Comparison of ENCODE assay signal across 17 mouse cellular contexts in genomic region chr1:133663427-133663826, GRCm38 (mm10). TPM values are rescaled to one million over a fixed set of nuclear protein-coding genes. Genes with fewer than 3 reads are reported as not detected.
DNase-seq lines count a peak whose midpoint lies in the region; ATAC-seq and TF ChIP-seq lines count a peak whose summit lies in the region.
"Had no signal": no experiment of that assay in that cellular context is flagged by ENCODE, and none has a peak within 500 bp of the region (broad histone marks: within the 10 kb centered on the region; RNA-seq: fewer than 3 reads in every experiment).

No protein-coding gene starts in this region.

- no peak overlapping the region for H3K4me2 ChIP-seq in heart, embryonic 16.5 days (ENCODE audit: low read depth, low read length)
- H3K4me2 ChIP-seq: midbrain, embryonic 12.5 days; neural tube, embryonic 12.5 days had no signal

- H3K9me3 ChIP-seq in heart, embryonic 16.5 days (replicated peaks; ENCODE audit: control insufficient read depth, low read length), result no peaks in the 10 kb centered on the region
- H3K9me3 ChIP-seq: forebrain, embryonic 10.5 days; G1E; midbrain, embryonic 12.5 days; neural tube, embryonic 12.5 days had no signal

- H3K9ac ChIP-seq in heart, embryonic 16.5 days (ENCODE audit: low read length), result no peak overlapping the region
- H3K9ac ChIP-seq: midbrain, embryonic 12.5 days; neural tube, embryonic 12.5 days had no signal

- no peak for DNase-seq in heart, postnatal 4 days
- peak; percentile 21 to 37 for DNase-seq in right cerebral cortex, adult 2 months (ENCODE audit: low spot score in 2 of 2)
- DNase-seq in right cerebral cortex, postnatal 14 days, result no peak
- DNase-seq in left cerebral cortex, adult 2 months (ENCODE audit: extremely low spot score in 1 of 2, low spot score in 2 of 2), result peak in 1 of 2 experiments; percentile 24
- DNase-seq in neural tube, embryonic 10.5 days (ENCODE audit: extremely low spot score, low spot score), result no peak
- no peak for DNase-seq in retina, embryonic 14.5 days (ENCODE audit: low spot score)
- DNase-seq: cerebellum, adult 2 months; embryo, embryonic 11 days; gastrocnemius, postnatal 36 days; kidney, postnatal 4 days had no signal

- H3K27ac ChIP-seq in heart, embryonic 16.5 days (ENCODE audit: low read length), result peak overlapping the region; percentile 77
- peak overlapping the region; percentile 61; the same call in 1 of the 2 replicates for H3K27ac ChIP-seq in left cerebral cortex, adult 2 months
- H3K27ac ChIP-seq: forebrain, embryonic 10.5 days; midbrain, embryonic 12.5 days; neural tube, embryonic 12.5 days had no signal

- peaks cover 17% of the 10 kb centered on the region for H3K4me1 ChIP-seq in heart, embryonic 16.5 days (ENCODE audit: control insufficient read depth, insufficient read depth, low read length)

- no peak for TF ChIP-seq CTCF in left cerebral cortex, adult 2 months (IDR thresholded peaks at IDR 0.05)

- ATAC-seq in heart, embryonic 16.5 days (replicated peaks; ENCODE audit: extremely low read depth, insufficient read depth, low FRiP score), result no peak

- intact Hi-C loops in left cerebral cortex, adult 2 months (cut with DNase I), result loop anchor here (2.0 to 5.0 kb wide), 2 partner anchors 243 to 384 kb away; partner anchors contain the start of gene Optc

- H3K27me3 ChIP-seq in heart, embryonic 16.5 days (ENCODE audit: control insufficient read depth, insufficient read depth, low read length), result no peaks in the 10 kb centered on the region
- H3K27me3 ChIP-seq: midbrain, embryonic 12.5 days; neural tube, embryonic 12.5 days had no signal

- no peak overlapping the region for H3K4me3 ChIP-seq in heart, embryonic 16.5 days (ENCODE audit: low read length)
- no peak overlapping the region for H3K4me3 ChIP-seq in left cerebral cortex, adult 2 months
- H3K4me3 ChIP-seq: forebrain, embryonic 10.5 days; midbrain, embryonic 12.5 days; neural tube, embryonic 12.5 days had no signal

- 46% methylated on average over 4 of the region's 4 CpGs for WGBS in heart, embryonic 16.5 days

- no peaks in the 10 kb centered on the region for H3K36me3 ChIP-seq in heart, embryonic 16.5 days (ENCODE audit: control insufficient read depth, insufficient read depth)

RNA-seq across cellular contexts. Expression of gene Gm38394, which starts 2.3 kb away (rescaled TPM):
- 3.5 TPM in 2 replicates for polyA plus RNA-seq in heart, embryonic 16.5 days (2015; fragmentation: Nextera tagmentation; extraction: Ambion mirVana)
- total RNA-seq in heart, postnatal 4 days (2021), result 10 to 100 TPM; 37.3 to 40.5 TPM
- 10 to 100 TPM; 30.9 to 33.7 TPM for total RNA-seq in left cerebral cortex, adult 2 months (2021)

RNA-seq across cellular contexts. Expression of gene Zbed6, which starts 2.7 kb away (rescaled TPM):
- not detected in 2 replicates for polyA plus RNA-seq in heart, embryonic 16.5 days (2015; fragmentation: Nextera tagmentation; extraction: Ambion mirVana)
- total RNA-seq in heart, postnatal 4 days (2021), result 10 to 100 TPM; 13.4 to 14.3 TPM
- 1 to 10 TPM; 6.3 to 7.1 TPM for total RNA-seq in left cerebral cortex, adult 2 months (2021)
- polyA plus RNA-seq: forebrain, embryonic 10.5 days; G1E; limb, embryonic 11.5 days; lung, embryonic 16.5 days; midbrain, embryonic 12.5 days; neural tube, embryonic 12.5 days had no signal

RNA-seq across cellular contexts. Expression of gene Lax1, which starts 26.5 kb away (rescaled TPM):
- polyA plus RNA-seq in heart, embryonic 16.5 days (2015; fragmentation: Nextera tagmentation; extraction: Ambion mirVana), result 1.2 and 3.2 TPM in 2 replicates
- under 1 TPM; 0.41 TPM for total RNA-seq in heart, postnatal 4 days (2021)
- under 1 TPM in 1 of 2 experiments, not detected in 1; 0.65 TPM for total RNA-seq in left cerebral cortex, adult 2 months (2021)
- total RNA-seq: gastrocnemius, postnatal 36 days had no signal
- polyA plus RNA-seq: G1E; neural tube, embryonic 12.5 days had no signal

RNA-seq across cellular contexts. Expression of gene Snrpe, which starts 53.3 kb away (rescaled TPM):
- polyA plus RNA-seq in heart, embryonic 16.5 days (2015; fragmentation: Nextera tagmentation; extraction: Ambion mirVana), result 356 and 367 TPM in 2 replicates
- 100 to 1,000 TPM; 144 to 149 TPM for total RNA-seq in heart, postnatal 4 days (2021)
- 10 to 100 TPM; 58.3 to 70.2 TPM for total RNA-seq in left cerebral cortex, adult 2 months (2021)

Comparison
In these comparisons a context has a peak if more than half of its experiments do, and no peak if none do; other contexts are left out.
1. DNase-seq: peak in right cerebral cortex, adult 2 months (2 of 2); none in heart, postnatal 4 days (single experiment), right cerebral cortex, postnatal 14 days (single experiment), neural tube, embryonic 10.5 days (single experiment) and retina, embryonic 14.5 days (single experiment).